Mouse (Mus musculus): ENCODE data around the gene Lrch1. TPM values are rescaled to one million over a fixed set of nuclear protein-coding genes. Genes with fewer than 3 reads are reported as not detected.

Gene Lrch1
- polyA plus RNA-seq, 1 experiment from 2014 or later = 9.8 TPM

DNA sequence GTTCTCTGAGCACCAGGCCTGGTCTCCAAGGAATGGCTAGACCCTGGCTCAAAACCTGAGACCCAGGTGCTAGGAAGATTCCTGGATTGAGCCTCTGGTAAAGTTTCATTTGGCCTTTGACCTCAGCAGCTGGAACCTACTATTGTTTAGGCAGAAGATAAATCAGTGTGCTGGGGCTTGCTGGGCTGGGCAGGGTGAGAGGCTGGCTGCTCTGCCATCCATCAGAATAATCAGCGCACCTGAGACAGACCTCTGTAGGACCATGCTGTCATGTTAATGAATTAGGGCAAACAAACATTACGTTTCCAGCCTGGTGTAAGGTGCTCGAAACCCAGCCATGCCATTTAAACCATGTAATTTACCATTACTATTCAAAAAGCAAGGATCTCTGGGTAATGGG lies 33.3 kb upstream of the Lrch1 start:
- H3K36me3 ChIP-seq (ENCODE audit: control insufficient read depth, insufficient read depth, low read length) = no peaks in the 10 kb centered on the region
- no peak for ATAC-seq
- H3K9me3 ChIP-seq (ENCODE audit: control insufficient read depth, low read length) = no peaks in the 10 kb centered on the region
- H3K4me1 ChIP-seq (ENCODE audit: control insufficient read depth, insufficient read depth, low read length) = no peaks in the 10 kb centered on the region
- WGBS = 49% methylated on average over 3 of the region's 3 CpGs
- no peak overlapping the region for H3K4me2 ChIP-seq (ENCODE audit: low read depth, low read length)
- H3K9ac ChIP-seq (ENCODE audit: low read depth, low read length) = no peak overlapping the region
- no peak overlapping the region for H3K27ac ChIP-seq (ENCODE audit: low read length)
- H3K4me3 ChIP-seq (ENCODE audit: low read length) = no peak overlapping the region
- H3K27me3 ChIP-seq (replicated peaks; ENCODE audit: control insufficient read depth, insufficient read depth, low read length) = no peaks in the 10 kb centered on the region

DNA sequence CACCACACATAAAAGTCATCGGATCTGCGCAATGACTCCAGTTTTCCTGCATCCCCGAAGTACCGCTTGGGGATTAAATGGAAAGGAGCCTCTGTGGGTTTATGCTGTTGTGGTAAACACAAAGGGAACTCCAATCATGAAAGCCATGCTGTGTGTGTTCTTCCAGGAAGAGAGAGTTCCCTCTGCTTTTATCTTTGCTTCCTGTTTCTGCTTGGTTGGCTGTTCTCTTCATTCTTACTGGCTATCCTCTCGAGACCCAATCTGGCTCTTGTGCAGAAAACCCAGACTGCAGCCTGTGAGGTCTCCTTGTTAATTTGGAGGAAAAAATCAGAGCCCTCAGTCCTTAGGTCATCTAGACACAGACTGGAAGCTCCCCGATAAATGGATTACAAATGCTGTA lies 29.3 kb upstream of the Lrch1 start:
- peaks cover 7% of the 10 kb centered on the region for H3K4me1 ChIP-seq (ENCODE audit: control insufficient read depth, insufficient read depth, low read length)
- H3K27ac ChIP-seq (ENCODE audit: low read length) = no peak overlapping the region
- H3K27me3 ChIP-seq (replicated peaks; ENCODE audit: control insufficient read depth, insufficient read depth, low read length) = no peaks in the 10 kb centered on the region
- H3K9me3 ChIP-seq (ENCODE audit: control insufficient read depth, low read length) = no peaks in the 10 kb centered on the region
- ATAC-seq = no peak
- H3K4me3 ChIP-seq (ENCODE audit: low read length) = no peak overlapping the region
- H3K4me2 ChIP-seq (ENCODE audit: low read depth, low read length) = no peak overlapping the region
- no peaks in the 10 kb centered on the region for H3K36me3 ChIP-seq (ENCODE audit: control insufficient read depth, insufficient read depth, low read length)
- no peak overlapping the region for H3K9ac ChIP-seq (ENCODE audit: low read depth, low read length)
- 80% methylated on average over 6 of the region's 6 CpGs for WGBS

DNA sequence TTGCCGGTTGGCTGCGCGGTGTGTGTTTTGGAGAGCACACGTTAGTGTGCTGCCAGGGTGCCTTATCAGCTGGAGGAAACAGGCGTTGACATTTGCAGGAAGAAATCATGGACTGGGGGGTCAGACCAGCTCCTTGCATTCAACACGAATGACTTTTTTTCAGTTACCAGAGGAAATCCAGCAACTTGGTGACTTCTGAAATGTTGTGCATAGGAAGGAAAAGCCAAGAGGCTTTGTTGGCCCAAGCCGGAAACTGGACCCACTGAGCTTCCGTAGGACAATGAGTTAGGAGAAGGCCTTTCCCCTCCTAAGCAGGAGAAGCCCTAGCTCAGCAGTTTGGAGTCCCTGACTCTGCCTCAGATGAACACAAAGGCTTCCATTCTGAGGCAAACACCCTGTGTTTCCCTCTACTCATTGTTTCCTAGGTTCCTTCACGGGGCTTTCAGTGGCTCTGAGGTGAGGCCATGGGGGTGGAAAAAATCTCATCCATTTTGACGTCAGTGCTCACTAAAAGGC lies 26.5 kb upstream of the Lrch1 start:
- no peak for ATAC-seq
- H3K4me3 ChIP-seq (ENCODE audit: low read length) = no peak overlapping the region
- H3K27ac ChIP-seq (ENCODE audit: low read length) = no peak overlapping the region
- peaks cover 7% of the 10 kb centered on the region for H3K4me1 ChIP-seq (ENCODE audit: control insufficient read depth, insufficient read depth, low read length)
- no peak overlapping the region for H3K4me2 ChIP-seq (ENCODE audit: low read depth, low read length)
- H3K27me3 ChIP-seq (replicated peaks; ENCODE audit: control insufficient read depth, insufficient read depth, low read length) = no peaks in the 10 kb centered on the region
- no peaks in the 10 kb centered on the region for H3K9me3 ChIP-seq (ENCODE audit: control insufficient read depth, low read length)
- 74% methylated on average over 10 of the region's 10 CpGs for WGBS
- no peaks in the 10 kb centered on the region for H3K36me3 ChIP-seq (ENCODE audit: control insufficient read depth, insufficient read depth, low read length)
- H3K9ac ChIP-seq (ENCODE audit: low read depth, low read length) = no peak overlapping the region

- ATAC-seq = peak; percentile 76
- no peak overlapping the region for H3K27ac ChIP-seq (ENCODE audit: low read length)
- H3K36me3 ChIP-seq (ENCODE audit: control insufficient read depth, insufficient read depth, low read length) = no peaks in the 10 kb centered on the region
- WGBS = 69% methylated on average over 5 of the region's 5 CpGs
- H3K27me3 ChIP-seq (replicated peaks; ENCODE audit: control insufficient read depth, insufficient read depth, low read length) = no peaks in the 10 kb centered on the region
- peaks cover 7% of the 10 kb centered on the region for H3K4me1 ChIP-seq (ENCODE audit: control insufficient read depth, insufficient read depth, low read length)
- H3K9me3 ChIP-seq (ENCODE audit: control insufficient read depth, low read length) = no peaks in the 10 kb centered on the region
- no peak overlapping the region for H3K4me2 ChIP-seq (ENCODE audit: low read depth, low read length)
- no peak overlapping the region for H3K9ac ChIP-seq (ENCODE audit: low read depth, low read length)
- no peak overlapping the region for H3K4me3 ChIP-seq (ENCODE audit: low read length)
These were observed 25.0 kb upstream of the Lrch1 start for GRCm38 (mm10) chr14:74972687-74973086.

DNA sequence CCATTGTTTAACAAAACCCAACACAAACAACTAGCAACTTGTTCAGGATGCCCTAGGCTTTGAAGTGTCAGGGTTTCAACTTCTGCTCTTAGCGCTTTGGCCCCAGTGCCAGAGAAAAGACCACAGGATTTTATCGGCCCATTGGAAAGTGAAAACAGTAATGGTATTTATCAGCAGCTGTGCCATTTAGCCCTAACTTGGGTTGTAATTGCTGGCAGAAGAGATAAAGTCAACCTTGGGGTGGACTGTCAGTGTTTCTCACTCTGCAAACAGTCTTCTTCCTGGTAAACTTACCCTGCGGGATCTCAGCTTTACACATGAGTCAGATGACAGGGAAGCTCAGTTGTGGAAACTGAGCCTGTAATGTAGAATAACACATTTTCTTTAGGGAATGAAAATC lies 24.5 kb upstream of the Lrch1 start:
- ATAC-seq = peak; percentile 78
- peaks cover 7% of the 10 kb centered on the region for H3K4me1 ChIP-seq (ENCODE audit: control insufficient read depth, insufficient read depth, low read length)
- no peak overlapping the region for H3K4me2 ChIP-seq (ENCODE audit: low read depth, low read length)
- no peak overlapping the region; the same call in 1 of the 2 replicates for H3K27ac ChIP-seq (ENCODE audit: low read length)
- H3K4me3 ChIP-seq (ENCODE audit: low read length) = no peak overlapping the region
- no peak overlapping the region for H3K9ac ChIP-seq (ENCODE audit: low read depth, low read length)
- no peaks in the 10 kb centered on the region for H3K9me3 ChIP-seq (ENCODE audit: control insufficient read depth, low read length)
- H3K27me3 ChIP-seq (replicated peaks; ENCODE audit: control insufficient read depth, insufficient read depth, low read length) = no peaks in the 10 kb centered on the region
- H3K36me3 ChIP-seq (ENCODE audit: control insufficient read depth, insufficient read depth, low read length) = no peaks in the 10 kb centered on the region
- WGBS = 25% methylated on average over 3 of the region's 3 CpGs

- H3K27ac ChIP-seq (ENCODE audit: low read length) = no peak overlapping the region
- ATAC-seq = no peak
- H3K4me3 ChIP-seq (ENCODE audit: low read length) = no peak overlapping the region
These were observed 15.7 kb upstream of the Lrch1 start for GRCm38 (mm10) chr14:74963402-74963764.

GRCm38 (mm10) chr14:74962713-74963401 lies 15.2 kb upstream of the Lrch1 start:
- Histone ChIP-seq H3K4me2 (ENCODE audit: low read depth, low read length) (no peak overlapping the region), H3K9ac (ENCODE audit: low read depth, low read length) (no peak overlapping the region), H3K27ac (ENCODE audit: low read length) (no peak overlapping the region), H3K4me3 (ENCODE audit: low read length) (no peak overlapping the region), H3K36me3 (ENCODE audit: control insufficient read depth, insufficient read depth, low read length) (no peaks in the 10 kb centered on the region), H3K9me3 (ENCODE audit: control insufficient read depth, low read length) (no peaks in the 10 kb centered on the region), H3K27me3 (replicated peaks; ENCODE audit: control insufficient read depth, insufficient read depth, low read length) (no peaks in the 10 kb centered on the region), H3K4me1 (ENCODE audit: control insufficient read depth, insufficient read depth, low read length) (no peaks in the 10 kb centered on the region)
- 66% methylated on average over 8 of the region's 8 CpGs for WGBS
- peak; percentile 77 for ATAC-seq

More at GRCm38 (mm10) chr14:74963402-74963764, 15.7 kb upstream of the Lrch1 start:
- Histone ChIP-seq H3K36me3 (ENCODE audit: control insufficient read depth, insufficient read depth, low read length) (no peaks in the 10 kb centered on the region), H3K9ac (ENCODE audit: low read depth, low read length) (no peak overlapping the region), H3K27me3 (replicated peaks; ENCODE audit: control insufficient read depth, insufficient read depth, low read length) (no peaks in the 10 kb centered on the region), H3K4me1 (ENCODE audit: control insufficient read depth, insufficient read depth, low read length) (no peaks in the 10 kb centered on the region), H3K4me2 (ENCODE audit: low read depth, low read length) (no peak overlapping the region), H3K9me3 (ENCODE audit: control insufficient read depth, low read length) (no peaks in the 10 kb centered on the region)
- WGBS = 74% methylated on average over 3 of the region's 3 CpGs

- Histone ChIP-seq H3K36me3 (ENCODE audit: control insufficient read depth, insufficient read depth, low read length) (no peaks in the 10 kb centered on the region), H3K4me1 (ENCODE audit: control insufficient read depth, insufficient read depth, low read length) (no peaks in the 10 kb centered on the region), H3K4me3 (ENCODE audit: low read length) (no peak overlapping the region), H3K9ac (ENCODE audit: low read depth, low read length) (no peak overlapping the region), H3K4me2 (ENCODE audit: low read depth, low read length) (no peak overlapping the region), H3K27ac (ENCODE audit: low read length) (no peak overlapping the region), H3K9me3 (ENCODE audit: control insufficient read depth, low read length) (no peaks in the 10 kb centered on the region), H3K27me3 (replicated peaks; ENCODE audit: control insufficient read depth, insufficient read depth, low read length) (no peaks in the 10 kb centered on the region)
- ATAC-seq = no peak
- WGBS = 68% methylated on average over 5 of the region's 5 CpGs
These were observed 12.9 kb upstream of the Lrch1 start for GRCm38 (mm10) chr14:74960568-74960967.

DNA sequence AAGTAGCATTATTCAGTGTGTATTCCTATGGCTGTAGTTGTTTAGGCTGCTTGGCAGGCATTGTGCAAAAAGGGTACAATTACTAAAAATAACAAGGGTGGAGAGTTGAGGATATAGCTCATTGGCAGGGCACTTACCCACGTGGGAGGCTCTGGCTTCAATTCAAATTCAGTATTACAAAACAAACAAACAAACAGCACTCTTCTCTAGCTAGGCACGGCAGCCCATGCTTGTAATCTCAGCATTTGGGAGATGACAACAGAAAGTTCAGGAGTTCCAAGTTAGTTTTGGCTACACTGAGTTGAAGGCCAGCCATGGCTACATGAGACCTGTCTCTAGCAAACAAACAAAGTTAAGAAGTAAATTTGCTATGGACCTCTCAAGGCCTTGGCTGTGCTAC lies 9.0 kb upstream of the Lrch1 start:
- no peaks in the 10 kb centered on the region for H3K27me3 ChIP-seq (replicated peaks; ENCODE audit: control insufficient read depth, insufficient read depth, low read length)
- WGBS = 44% methylated on average over 2 of the region's 2 CpGs
- no peak overlapping the region for H3K27ac ChIP-seq (ENCODE audit: low read length)
- no peak overlapping the region for H3K4me2 ChIP-seq (ENCODE audit: low read depth, low read length)
- ATAC-seq = no peak
- no peak overlapping the region for H3K4me3 ChIP-seq (ENCODE audit: low read length)
- H3K36me3 ChIP-seq (ENCODE audit: control insufficient read depth, insufficient read depth, low read length) = no peaks in the 10 kb centered on the region
- no peak overlapping the region for H3K9ac ChIP-seq (ENCODE audit: low read depth, low read length)
- no peaks in the 10 kb centered on the region for H3K4me1 ChIP-seq (ENCODE audit: control insufficient read depth, insufficient read depth, low read length)
- H3K9me3 ChIP-seq (ENCODE audit: control insufficient read depth, low read length) = no peaks in the 10 kb centered on the region

- no peaks in the 10 kb centered on the region for H3K9me3 ChIP-seq (ENCODE audit: control insufficient read depth, low read length)
- peak; percentile 74 for ATAC-seq
- H3K4me1 ChIP-seq (ENCODE audit: control insufficient read depth, insufficient read depth, low read length) = no peaks in the 10 kb centered on the region
- no peak overlapping the region for H3K27ac ChIP-seq (ENCODE audit: low read length)
- H3K4me3 ChIP-seq (ENCODE audit: low read length) = no peak overlapping the region
- no peaks in the 10 kb centered on the region for H3K27me3 ChIP-seq (replicated peaks; ENCODE audit: control insufficient read depth, insufficient read depth, low read length)
- H3K36me3 ChIP-seq (ENCODE audit: control insufficient read depth, insufficient read depth, low read length) = no peaks in the 10 kb centered on the region
- no peak overlapping the region for H3K4me2 ChIP-seq (ENCODE audit: low read depth, low read length)
- no peak overlapping the region for H3K9ac ChIP-seq (ENCODE audit: low read depth, low read length)
- 59% methylated on average over 1 of the region's 1 CpGs for WGBS
These were observed 8.6 kb upstream of the Lrch1 start for GRCm38 (mm10) chr14:74956234-74956633.

Data from intestine, embryonic 16.5 days (tissue).